Mouse (Mus musculus) testis, postnatal 14 days (tissue): Measurements from ENCODE around the gene Gm26657.
A peak's percentile ranks its signal among the peaks of the same experiment; 100 is the strongest.

Source experiments
- DNase-seq: peaks from one replicate; pipeline ENCODE4 v3.0.0; 2021; ENCODE audit warnings: low spot score

The Gm26657 gene

DNA sequence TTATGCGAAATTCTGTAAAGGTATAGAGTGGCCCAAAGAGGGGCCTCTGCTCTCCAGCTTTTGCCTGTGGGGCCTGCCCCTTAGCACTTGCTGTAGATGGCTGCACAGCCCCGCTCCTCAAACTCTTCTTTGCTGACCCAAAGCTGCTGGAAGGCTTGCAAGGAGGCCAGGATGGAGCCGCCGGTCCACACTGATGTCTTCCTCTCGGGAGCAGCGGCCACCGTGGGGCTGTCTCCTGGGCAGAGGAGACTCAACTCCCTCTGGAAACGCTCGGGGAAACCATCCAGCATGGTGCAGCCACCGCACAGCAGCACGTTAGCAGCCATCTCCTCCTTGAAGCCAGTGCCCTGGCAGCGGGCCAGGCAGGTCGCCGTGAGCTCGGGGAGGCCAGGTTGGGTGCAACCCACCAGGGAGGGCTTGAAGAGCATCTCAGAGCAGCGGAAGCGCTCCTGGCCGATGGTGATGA lies at the start of gene Gm26657:
Gene Gm26657 (plus strand): TSS at position 51 of the 466 bp plus-strand sequence.
- DNase-seq: no peak

DNA sequence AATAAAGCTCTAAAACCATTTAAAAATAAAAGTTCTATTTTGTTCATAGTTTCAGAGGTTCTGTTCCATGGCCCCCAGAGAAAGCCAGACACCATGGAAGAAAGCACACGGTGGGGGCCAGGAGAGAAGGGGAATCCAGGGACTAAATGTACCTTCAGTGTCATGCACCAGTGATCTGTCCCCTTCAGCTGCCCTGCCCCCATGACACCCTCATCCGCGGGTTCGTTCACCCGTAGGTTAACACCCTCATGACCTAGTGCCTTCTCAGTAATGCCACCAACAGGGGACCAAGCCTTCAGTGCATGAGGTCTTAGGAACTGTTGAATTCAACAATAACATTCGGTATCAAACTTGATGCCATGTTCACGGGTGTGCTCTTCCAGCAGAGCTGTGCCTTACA lies 43.5 kb upstream of the Gm26657 start:
- DNase-seq: no peak

DNA sequence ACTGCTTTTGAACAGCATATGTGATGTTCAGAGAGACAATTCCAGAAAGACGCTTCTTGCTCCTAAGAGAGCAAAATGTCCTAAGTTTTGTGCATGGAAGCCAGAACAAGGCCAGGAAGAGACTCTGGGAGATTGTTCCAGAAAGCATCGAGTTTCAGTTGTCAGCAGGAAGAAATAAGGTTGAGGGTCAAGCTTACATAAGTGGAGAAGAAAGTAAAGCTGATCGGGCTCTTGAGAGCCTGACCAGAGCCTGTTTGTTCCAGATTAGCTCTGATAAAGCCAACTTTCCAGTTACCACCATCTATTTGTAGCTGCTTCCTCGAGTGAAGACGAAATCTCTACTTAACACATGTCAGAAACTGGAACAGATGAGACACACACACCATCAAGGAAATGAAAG lies 41.2 kb upstream of the Gm26657 start:
- DNase-seq: no peak

GRCm38 (mm10) chr4:56702234-56702633 lies 37.6 kb upstream of the Gm26657 start:
- peak; percentile 71 for DNase-seq

- DNase-seq: no peak
Measured at GRCm38 (mm10) chr4:56713155-56713554, 26.7 kb upstream of the Gm26657 start.

DNA sequence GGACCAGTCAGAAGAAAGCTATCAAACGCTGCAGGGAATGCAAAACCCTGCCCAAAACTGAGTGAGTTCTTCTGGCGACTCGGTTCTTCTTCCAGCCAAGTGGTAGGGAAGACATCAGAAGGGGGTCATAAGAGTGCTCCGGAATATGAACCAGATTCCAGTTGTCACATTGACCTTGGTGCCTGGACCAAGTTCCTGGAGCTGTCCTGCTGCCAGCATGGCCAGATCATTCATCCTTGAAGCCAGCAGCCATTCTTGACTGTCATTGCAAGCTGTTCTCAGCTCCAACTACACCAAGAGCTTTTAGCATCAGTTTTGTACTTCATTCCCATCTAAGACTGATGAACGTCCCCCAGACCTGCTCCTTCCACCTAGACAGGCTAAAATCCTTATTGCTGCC lies 23.1 kb upstream of the Gm26657 start:
- no peak for DNase-seq

DNA sequence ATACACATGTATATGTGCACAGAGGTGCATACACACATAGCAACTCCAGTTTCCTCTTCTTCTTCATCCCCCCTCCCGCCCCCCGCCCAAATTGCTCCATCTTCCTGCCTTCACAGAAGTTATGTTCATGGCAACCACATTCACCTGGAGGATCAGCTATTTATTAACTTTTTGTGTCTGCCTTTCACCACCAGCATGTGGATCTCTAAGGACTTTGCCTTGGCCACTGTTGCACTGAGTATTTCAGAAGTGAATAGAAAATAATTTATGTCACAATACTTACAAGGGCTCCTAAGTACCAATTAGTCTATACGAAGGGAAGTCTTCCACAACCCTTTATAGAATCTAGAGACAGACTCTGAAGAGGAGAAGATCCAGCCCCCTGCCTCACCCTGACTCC lies 21.9 kb upstream of the Gm26657 start:
- no peak for DNase-seq

DNA sequence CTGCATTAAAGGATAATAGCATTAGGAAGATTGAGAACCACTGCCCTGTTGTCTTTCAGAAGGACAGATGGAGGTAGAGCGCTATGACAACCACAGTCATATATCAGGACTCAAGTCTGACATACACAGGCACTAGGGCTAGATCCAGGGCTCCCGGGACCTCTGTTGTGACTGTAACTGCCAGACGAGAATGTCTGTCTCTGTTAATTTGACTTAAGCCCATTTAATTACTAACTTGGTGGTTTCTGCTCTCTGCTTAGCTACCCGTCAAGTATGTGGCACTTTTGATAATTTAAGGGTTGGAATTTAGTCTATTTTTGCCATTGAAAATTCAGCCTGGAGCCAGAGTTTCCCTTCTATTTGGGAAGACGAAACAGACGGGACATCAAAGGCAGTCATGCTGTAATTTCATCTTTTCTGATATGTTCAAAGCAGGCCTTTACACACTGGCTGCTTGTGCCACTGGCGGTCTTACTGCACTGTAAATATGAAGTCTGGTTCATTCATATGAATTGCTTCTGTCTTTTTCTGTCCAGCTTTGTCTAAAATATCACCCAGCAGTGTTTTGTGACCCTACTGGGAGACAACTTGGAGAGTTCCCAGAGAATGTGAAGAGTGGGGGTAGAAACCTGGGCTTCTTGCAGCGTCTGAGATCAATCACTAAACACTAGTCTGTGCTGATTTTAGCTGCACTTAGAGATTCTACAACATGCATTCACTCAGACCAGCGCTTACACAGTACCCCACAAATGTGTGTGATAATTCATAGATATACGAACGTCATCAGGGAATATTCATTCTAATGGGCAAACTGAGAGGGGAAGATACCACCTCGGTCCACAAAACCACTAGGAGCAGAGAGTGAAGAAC lies 21.1 kb upstream of the Gm26657 start:
- no peak for DNase-seq

DNA sequence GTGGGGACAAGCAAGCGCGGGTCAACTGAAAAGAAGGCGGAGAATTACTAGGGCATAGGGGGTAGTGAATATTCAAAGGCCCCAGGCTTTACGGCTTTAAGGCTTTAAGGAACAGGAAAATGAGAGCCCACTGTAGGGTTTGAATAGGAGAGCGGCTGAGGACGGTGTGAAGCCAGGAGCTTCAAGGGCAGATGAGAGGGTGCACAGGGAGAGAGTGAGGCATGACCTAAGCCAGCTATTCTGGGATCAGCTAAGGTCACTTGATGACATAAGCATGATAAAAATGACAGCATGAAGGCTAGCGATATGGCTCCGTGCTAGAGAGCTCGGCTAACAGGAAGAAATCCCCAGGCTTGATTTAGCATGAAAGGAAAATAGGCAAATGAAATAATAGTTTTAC lies 20.4 kb upstream of the Gm26657 start:
- DNase-seq: no peak

- DNase-seq: no peak
Measured at GRCm38 (mm10) chr4:56720403-56720802, 19.5 kb upstream of the Gm26657 start.

DNA sequence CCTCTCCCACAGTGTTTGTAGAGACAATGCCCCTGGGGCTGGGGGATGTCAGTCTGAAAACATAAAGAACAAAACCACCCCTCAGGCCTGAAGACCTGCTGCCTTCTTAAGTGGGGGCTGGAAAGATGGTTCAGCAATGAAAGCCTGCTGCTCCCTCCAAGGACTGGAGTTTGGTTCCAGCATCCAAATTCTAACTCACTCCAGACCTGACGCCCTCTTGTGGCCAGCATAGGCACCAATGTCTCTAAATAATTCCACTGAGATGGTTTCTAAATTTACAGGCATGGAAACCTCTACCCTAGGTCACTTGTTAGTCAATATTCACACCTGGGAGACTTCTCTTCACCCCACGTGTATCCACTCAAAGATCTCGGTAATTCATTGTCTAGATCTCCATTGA lies 18.4 kb upstream of the Gm26657 start:
- no peak for DNase-seq

DNA sequence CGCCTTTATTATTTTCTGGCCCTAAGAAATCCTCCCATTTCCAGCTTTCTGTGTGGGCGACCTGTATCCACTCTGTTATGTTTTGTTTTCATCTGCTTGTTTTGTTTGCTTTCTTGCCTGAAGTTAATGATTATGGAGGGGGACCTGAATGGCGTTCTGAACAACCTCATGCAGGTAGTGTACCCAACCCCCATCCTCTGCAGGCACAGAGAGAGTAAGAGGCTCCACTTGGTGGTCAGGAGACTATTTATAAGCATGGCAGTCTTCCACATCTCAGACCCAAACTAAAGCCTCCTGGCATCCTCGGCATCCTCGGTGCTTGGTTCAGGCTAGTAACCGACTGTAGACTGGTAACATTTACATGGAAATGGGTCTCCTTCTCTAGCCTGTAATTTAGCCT lies 17.5 kb upstream of the Gm26657 start:
- no peak for DNase-seq

DNA sequence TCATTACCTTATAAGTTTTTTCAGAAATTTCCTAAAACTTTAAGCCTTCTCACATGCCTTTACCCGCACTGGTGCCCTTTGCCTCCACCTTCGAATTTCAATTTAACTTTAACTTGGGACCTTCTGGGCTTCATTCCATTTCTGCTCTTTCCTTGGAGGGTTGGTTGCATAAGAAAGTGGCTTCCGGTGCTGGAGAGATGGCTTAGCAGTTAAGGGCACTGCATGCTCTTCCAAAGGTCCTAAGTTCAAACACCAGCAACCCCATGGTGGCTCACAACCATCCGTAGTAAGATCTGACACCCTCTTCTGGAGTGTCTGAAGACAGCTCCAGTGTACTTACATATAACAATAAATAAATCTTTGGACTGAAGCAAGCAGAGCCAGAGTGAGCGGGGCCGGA lies 16.6 kb upstream of the Gm26657 start:
- DNase-seq: no peak

DNA sequence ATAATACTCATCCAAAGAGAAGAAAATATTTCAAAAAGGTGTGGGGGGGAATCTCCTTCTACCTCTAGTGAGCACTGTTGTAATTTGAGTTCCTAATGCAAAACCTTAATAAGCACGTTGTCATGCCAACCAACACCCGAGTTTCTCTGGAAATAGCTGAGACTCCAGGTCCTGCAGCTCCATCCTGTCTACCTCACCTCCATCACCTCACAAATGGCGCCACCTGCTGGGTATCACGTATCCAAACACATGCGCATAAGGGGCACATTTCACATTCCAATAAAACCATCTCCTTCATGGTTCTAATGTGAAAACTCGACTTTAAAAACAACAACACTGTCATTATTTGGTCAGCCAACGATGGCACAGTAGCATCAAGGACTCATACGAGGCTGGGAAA lies 14.0 kb upstream of the Gm26657 start:
- DNase-seq: no peak

DNA sequence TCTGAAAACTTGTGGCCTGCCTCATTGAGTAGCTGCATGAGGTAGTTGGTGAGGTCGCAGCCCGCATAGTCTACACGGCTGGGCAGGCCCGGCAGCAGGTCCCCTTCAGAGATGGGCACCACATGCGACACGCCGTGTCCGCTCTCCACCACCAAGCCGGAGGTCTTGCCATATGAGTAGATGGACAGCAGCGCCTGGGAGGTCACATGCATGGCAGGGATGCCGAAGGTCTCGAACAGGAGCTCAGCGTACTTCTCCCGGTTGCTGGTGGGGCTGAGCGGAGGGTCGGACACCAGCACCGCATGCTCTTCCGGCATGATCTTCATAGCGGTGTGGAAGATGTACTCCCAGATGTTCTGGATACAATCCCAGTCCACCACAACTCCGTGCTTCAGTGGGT lies 741 bp downstream of the Gm26657 start:
- DNase-seq: no peak

- DNase-seq: no peak
Measured at GRCm38 (mm10) chr4:56741041-56741493, 1.2 kb downstream of the Gm26657 start, which contains the start of gene Actl7b. Actl7b (minus strand) TSS chr4:56741443.

- DNase-seq: no peak
Measured at GRCm38 (mm10) chr4:56742698-56743097, 2.8 kb downstream of the Gm26657 start.

DNA sequence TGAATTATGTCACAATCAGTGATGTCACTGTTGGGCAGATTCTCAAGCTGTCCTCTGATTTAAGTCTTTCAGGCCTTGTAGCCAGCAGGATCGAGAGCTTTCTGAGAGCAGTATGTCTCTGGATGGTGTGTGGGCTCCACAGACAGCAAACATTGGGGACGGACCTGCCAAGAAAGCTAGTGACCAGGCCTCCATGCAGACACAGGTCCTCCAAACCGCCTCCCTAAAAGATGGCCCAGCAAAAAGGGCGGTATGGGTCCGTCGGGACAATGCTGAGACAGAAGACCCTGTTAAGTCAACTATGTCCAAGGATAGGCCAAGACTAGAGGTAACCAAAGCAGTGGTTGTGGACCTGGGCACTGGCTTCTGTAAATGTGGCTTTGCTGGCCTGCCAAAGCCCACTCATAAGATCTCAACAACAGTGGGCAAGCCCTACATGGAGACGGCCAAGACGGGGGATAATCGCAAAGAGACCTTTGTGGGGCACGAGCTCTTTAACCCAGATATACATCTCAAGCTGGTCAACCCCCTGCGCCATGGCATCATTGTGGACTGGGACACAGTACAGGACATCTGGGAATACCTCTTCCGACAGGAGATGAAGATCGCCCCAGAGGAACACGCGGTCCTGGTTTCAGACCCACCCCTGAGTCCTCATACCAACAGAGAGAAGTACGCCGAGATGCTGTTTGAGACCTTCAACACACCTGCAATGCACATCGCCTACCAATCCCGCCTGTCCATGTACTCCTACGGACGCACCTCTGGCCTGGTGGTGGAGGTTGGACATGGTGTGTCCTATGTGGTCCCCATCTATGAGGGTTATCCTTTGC lies 3.7 kb downstream of the Gm26657 start, which contains the start of gene Actl7a:
Gene Actl7a (plus strand): TSS at position 51 of the 833 bp plus-strand sequence.
- no peak for DNase-seq

- DNase-seq: no peak
Measured at GRCm38 (mm10) chr4:56746345-56746744, 6.5 kb downstream of the Gm26657 start.

DNA sequence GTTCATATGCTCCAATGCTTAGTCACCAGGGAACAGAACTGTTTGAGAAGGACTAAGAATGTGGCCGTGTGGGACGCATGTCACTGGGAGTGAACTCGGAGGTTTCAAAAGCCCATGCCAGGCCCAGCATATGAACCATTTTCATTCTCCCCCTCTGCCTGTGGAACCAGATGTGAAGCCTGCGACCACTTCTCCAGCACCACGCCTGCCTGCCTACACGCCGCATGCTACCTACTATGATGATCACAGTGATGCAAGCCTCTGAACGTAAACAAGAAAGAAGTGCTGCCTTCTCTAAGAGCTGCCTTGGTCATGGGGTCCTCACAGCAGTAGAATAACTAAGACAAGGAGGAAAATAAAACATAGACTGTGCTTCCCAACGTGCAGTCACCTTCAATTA lies 7.6 kb downstream of the Gm26657 start:
- no peak for DNase-seq

- DNase-seq: no peak
Measured at GRCm38 (mm10) chr4:56756021-56756420, 16.2 kb downstream of the Gm26657 start.

- DNase-seq: no peak
Measured at GRCm38 (mm10) chr4:56756966-56757600, 17.2 kb downstream of the Gm26657 start.
